Mouse (Mus musculus): ENCODE data around the gene Crygd. TPM values are rescaled to one million over a fixed set of nuclear protein-coding genes. Genes with fewer than 3 reads are reported as not detected.

Gene Crygd
- polyA plus RNA-seq (2016; fragmentation: Nextera tagmentation; extraction: Ambion mirVana): not detected in 2 replicates

GRCm38 (mm10) chr1:65063352-65063751 lies at the start of gene Crygd:
TSS of gene Crygd (minus strand) at chr1:65063452.
- no peak within 1 kb of the TSS for H3K27ac ChIP-seq
- WGBS: 73% methylated on average over 8 of the region's 8 CpGs
- no peaks in the 10 kb centered on the region for H3K27me3 ChIP-seq (ENCODE audit: poor library complexity, severe bottlenecking)
- no peaks in the 10 kb centered on the region for H3K9me3 ChIP-seq
- H3K36me3 ChIP-seq (replicated peaks): no peaks in the 10 kb centered on the region
- no peaks in the 10 kb centered on the region; the same call in 1 of the 2 replicates for H3K4me1 ChIP-seq
- DNase-seq (ENCODE audit: extremely low spot score, low spot score): no peak
- no peak within 1 kb of the TSS for H3K4me3 ChIP-seq

GRCm38 (mm10) chr1:65112807-65113196 lies 49.5 kb upstream of the Crygd start:
- Histone ChIP-seq H3K4me3 (no peak overlapping the region), H3K27ac (no peak overlapping the region), H3K36me3 (replicated peaks) (no peaks in the 10 kb centered on the region), H3K9me3 (no peaks in the 10 kb centered on the region), H3K4me1 (peaks cover 10% of the 10 kb centered on the region), H3K27me3 (ENCODE audit: poor library complexity, severe bottlenecking) (no peaks in the 10 kb centered on the region)
- no peak for DNase-seq (ENCODE audit: extremely low spot score, low spot score)
- 68% methylated on average over 14 of the region's 14 CpGs for WGBS

GRCm38 (mm10) chr1:65112031-65112806 lies 49.0 kb upstream of the Crygd start:
- H3K27ac ChIP-seq: no peak overlapping the region
- no peaks in the 10 kb centered on the region for H3K27me3 ChIP-seq (ENCODE audit: poor library complexity, severe bottlenecking)
- H3K36me3 ChIP-seq (replicated peaks): no peaks in the 10 kb centered on the region
- peaks cover 10% of the 10 kb centered on the region for H3K4me1 ChIP-seq
- H3K4me3 ChIP-seq: peak overlapping the region; percentile 24
- peak; percentile 80 for DNase-seq (ENCODE audit: extremely low spot score, low spot score)
- WGBS: 20% methylated on average over 8 of the region's 8 CpGs
- no peaks in the 10 kb centered on the region for H3K9me3 ChIP-seq

GRCm38 (mm10) chr1:65109756-65110435 lies 46.6 kb upstream of the Crygd start:
- no peak overlapping the region for H3K27ac ChIP-seq
- no peak for DNase-seq (ENCODE audit: extremely low spot score, low spot score)

GRCm38 (mm10) chr1:65109196-65109595 lies 45.9 kb upstream of the Crygd start:
- no peak overlapping the region for H3K4me3 ChIP-seq
- H3K36me3 ChIP-seq (replicated peaks): no peaks in the 10 kb centered on the region
- WGBS: 89% methylated on average over 8 of the region's 8 CpGs
- H3K27me3 ChIP-seq (ENCODE audit: poor library complexity, severe bottlenecking): no peaks in the 10 kb centered on the region
- peaks cover 10% of the 10 kb centered on the region for H3K4me1 ChIP-seq
- no peaks in the 10 kb centered on the region for H3K9me3 ChIP-seq
- no peak overlapping the region for H3K27ac ChIP-seq
- no peak for DNase-seq (ENCODE audit: extremely low spot score, low spot score)

More at GRCm38 (mm10) chr1:65109756-65110435, 46.6 kb upstream of the Crygd start:
- 79% methylated on average over 25 of the region's 25 CpGs for WGBS
- H3K9me3 ChIP-seq: no peaks in the 10 kb centered on the region
- H3K36me3 ChIP-seq (replicated peaks): no peaks in the 10 kb centered on the region
- H3K4me3 ChIP-seq: no peak overlapping the region
- peaks cover 10% of the 10 kb centered on the region for H3K4me1 ChIP-seq
- no peaks in the 10 kb centered on the region for H3K27me3 ChIP-seq (ENCODE audit: poor library complexity, severe bottlenecking)

- 96% methylated on average over 10 of the region's 10 CpGs for WGBS
- H3K27ac ChIP-seq: no peak overlapping the region
These were observed 44.5 kb upstream of the Crygd start for GRCm38 (mm10) chr1:65107654-65108279.

GRCm38 (mm10) chr1:65103273-65103672 lies 40.0 kb upstream of the Crygd start, which contains the start of gene Cryga:
TSS of gene Cryga (minus strand) at chr1:65103373.
- Histone ChIP-seq H3K27ac (no peak within 1 kb of the TSS), H3K36me3 (replicated peaks) (no peaks in the 10 kb centered on the region), H3K9me3 (no peaks in the 10 kb centered on the region), H3K27me3 (ENCODE audit: poor library complexity, severe bottlenecking) (no peaks in the 10 kb centered on the region), H3K4me1 (no peaks in the 10 kb centered on the region), H3K4me3 (no peak within 1 kb of the TSS)
- WGBS: 92% methylated on average over 11 of the region's 11 CpGs
- no peak for DNase-seq (ENCODE audit: extremely low spot score, low spot score)

More at GRCm38 (mm10) chr1:65107654-65108279, 44.5 kb upstream of the Crygd start:
- no peaks in the 10 kb centered on the region for H3K27me3 ChIP-seq (ENCODE audit: poor library complexity, severe bottlenecking)
- no peak for DNase-seq (ENCODE audit: extremely low spot score, low spot score)
- H3K9me3 ChIP-seq: no peaks in the 10 kb centered on the region
- H3K4me1 ChIP-seq: peaks cover 6% of the 10 kb centered on the region
- no peaks in the 10 kb centered on the region for H3K36me3 ChIP-seq (replicated peaks)
- no peak overlapping the region for H3K4me3 ChIP-seq

GRCm38 (mm10) chr1:65096953-65097352 lies 33.7 kb upstream of the Crygd start:
- H3K4me1 ChIP-seq: no peaks in the 10 kb centered on the region
- no peaks in the 10 kb centered on the region for H3K27me3 ChIP-seq (ENCODE audit: poor library complexity, severe bottlenecking)
- no peak for DNase-seq (ENCODE audit: extremely low spot score, low spot score)
- H3K27ac ChIP-seq: no peak overlapping the region
- 92% methylated on average over 3 of the region's 3 CpGs for WGBS
- no peaks in the 10 kb centered on the region for H3K36me3 ChIP-seq (replicated peaks)
- no peaks in the 10 kb centered on the region for H3K9me3 ChIP-seq
- H3K4me3 ChIP-seq: no peak overlapping the region

GRCm38 (mm10) chr1:65091566-65091965 lies 28.3 kb upstream of the Crygd start:
- Histone ChIP-seq H3K27me3 (ENCODE audit: poor library complexity, severe bottlenecking) (no peaks in the 10 kb centered on the region), H3K9me3 (no peaks in the 10 kb centered on the region), H3K4me3 (no peak overlapping the region), H3K4me1 (no peaks in the 10 kb centered on the region), H3K36me3 (replicated peaks) (no peaks in the 10 kb centered on the region), H3K27ac (no peak overlapping the region)
- DNase-seq (ENCODE audit: extremely low spot score, low spot score): no peak
- 93% methylated on average over 3 of the region's 3 CpGs for WGBS

- Histone ChIP-seq H3K27ac (no peak overlapping the region), H3K27me3 (ENCODE audit: poor library complexity, severe bottlenecking) (no peaks in the 10 kb centered on the region), H3K4me3 (no peak overlapping the region), H3K9me3 (no peaks in the 10 kb centered on the region), H3K4me1 (no peaks in the 10 kb centered on the region), H3K36me3 (replicated peaks) (no peaks in the 10 kb centered on the region)
- 75% methylated on average over 2 of the region's 2 CpGs for WGBS
- no peak for DNase-seq (ENCODE audit: extremely low spot score, low spot score)
These were observed 27.1 kb upstream of the Crygd start for GRCm38 (mm10) chr1:65090370-65090769.

- 81% methylated on average over 6 of the region's 6 CpGs for WGBS
- Histone ChIP-seq H3K4me3 (no peak overlapping the region), H3K4me1 (no peaks in the 10 kb centered on the region), H3K9me3 (no peaks in the 10 kb centered on the region), H3K27ac (no peak overlapping the region), H3K27me3 (ENCODE audit: poor library complexity, severe bottlenecking) (no peaks in the 10 kb centered on the region), H3K36me3 (replicated peaks) (no peaks in the 10 kb centered on the region)
- DNase-seq (ENCODE audit: extremely low spot score, low spot score): no peak
These were observed 25.5 kb upstream of the Crygd start for GRCm38 (mm10) chr1:65088567-65089356.

- Histone ChIP-seq H3K27ac (no peak within 1 kb of the TSS), H3K27me3 (ENCODE audit: poor library complexity, severe bottlenecking) (no peaks in the 10 kb centered on the region; the same call in 1 of the 2 replicates), H3K9me3 (no peaks in the 10 kb centered on the region), H3K4me3 (no peak within 1 kb of the TSS), H3K36me3 (replicated peaks) (no peaks in the 10 kb centered on the region), H3K4me1 (peaks cover 5% of the 10 kb centered on the region)
- DNase-seq (ENCODE audit: extremely low spot score, low spot score): no peak
- WGBS: 26% methylated on average over 7 of the region's 7 CpGs
These were observed 18.9 kb upstream of the Crygd start, which contains the start of gene Crygb for GRCm38 (mm10) chr1:65082188-65082587. TSS of gene Crygb (minus strand) at chr1:65082288.
